Mouse (Mus musculus): ENCODE measurements around the gene Mars.

GRCm38 (mm10) chr10:127330212-127330611 is 18.6 kb upstream of the Mars start:
- TF ChIP-seq GATA1 (IDR thresholded peaks at IDR 0.05; ENCODE audit: borderline replicate concordance, low read length) (no peak), FLI1 (IDR thresholded peaks at IDR 0.05; ENCODE audit: low read length) (no peak)

Measured in megakaryocyte, embryonic 14.5 days (primary cell).